Comparison of ENCODE assay signal across 15 mouse cellular contexts in genomic region chr6:21510621-21511239, GRCm38 (mm10).
DNase-seq lines count a peak whose midpoint lies in the region; ATAC-seq and TF ChIP-seq lines count a peak whose summit lies in the region.
"Had no signal": no experiment of that assay in that cellular context is flagged by ENCODE, and none has a peak within 500 bp of the region (broad histone marks: within the 10 kb centered on the region; RNA-seq: fewer than 3 reads in every experiment).

No protein-coding gene starts in this region.

- in situ Hi-C loops in Patski (cut with MboI; ENCODE audit: low pct_unique_long_range_greater_than_20kb), result no loop called here

- TF ChIP-seq CTCF in Patski (IDR thresholded peaks at IDR 0.05), result no peak

- ATAC-seq in frontal cortex, adult (ENCODE audit: low TSS enrichment), result peak; percentile 64
- ATAC-seq in Patski, result peak; percentile 47
- ATAC-seq: CD4-positive, CD25-positive, alpha-beta regulatory T cell, adult 4 months had no signal

- DNase-seq in frontal cortex, postnatal 14 days (ENCODE audit: low spot score in 2 of 2), result no peak
- peak; percentile 51 for DNase-seq in kidney, postnatal 14 days
- DNase-seq in kidney, adult 11 months, result no peak
- peak; percentile 85 for DNase-seq in Muller cell, postnatal 12 days (ENCODE audit: inconsistent ontology term)
- peak; percentile 9 for DNase-seq in Patski (ENCODE audit: low read depth, low spot score)
- no peak for DNase-seq in right cerebral cortex, postnatal 36 days (ENCODE audit: low spot score in 2 of 2)
- DNase-seq: kidney, adult 18-20 months; lung, adult 18-20 months; retina, postnatal 1 day; spleen, adult 18-20 months; thymus, postnatal 25 days had no signal

- POLR2A ChIA-PET in Patski (lab: Charles Lee), result no interaction called here

- CTCF ChIA-PET in Patski (lab: Charles Lee), result no interaction called here

- no peaks in the 10 kb centered on the region for H3K27me3 ChIP-seq in Patski
- H3K27me3 ChIP-seq: limb, embryonic 12.5 days; megakaryocyte, embryonic 14.5 days had no signal

Comparison
In these comparisons a context has a peak if more than half of its experiments do, and no peak if none do; other contexts are left out.
1. DNase-seq: peak in kidney, postnatal 14 days (single experiment), Muller cell, postnatal 12 days (single experiment) and Patski (single experiment); none in frontal cortex, postnatal 14 days (0 of 2), kidney, adult 11 months (single experiment) and right cerebral cortex, postnatal 36 days (0 of 2).